Mouse (Mus musculus): ENCODE data around the gene Glis3.

- no peak for TF ChIP-seq CTCF (IDR thresholded peaks at IDR 0.05; ENCODE audit: insufficient read depth, low read length)
- no peak for TF ChIP-seq POLR2A (IDR thresholded peaks at IDR 0.05; ENCODE audit: borderline replicate concordance, extremely low read depth, low read depth, low read length)
These were observed 398.5 kb downstream of the Glis3 start for GRCm38 (mm10) chr19:28281405-28281804.

Measured in lung, adult 2 months (tissue).